Mouse (Mus musculus) neural tube, embryonic 14.5 days (tissue): ENCODE results near the gene Lmbr1l. TPM values are rescaled to one million over a fixed set of nuclear protein-coding genes. Genes with fewer than 3 reads are reported as not detected.

Experiments used
- ATAC-seq: fragments of 200-750 bp; cut with Nextera tagmentation; 2 replicates; pipeline ENCODE4 v1.8.0; 2017; ENCODE audit warnings: low read depth, mild to moderate bottlenecking, moderate TSS enrichment, moderate library complexity
- H3K27ac ChIP-seq: fragments of 300-500 bp; sonication (generic); 2 replicates; pipeline ENCODE4 v1.5.1; 2014; ENCODE audit warnings: low read depth, mild to moderate bottlenecking, control low read depth, low read length, moderate library complexity, mixed read lengths
- H3K27me3 ChIP-seq: fragments of 300-500 bp; sonication (generic); 2 replicates; pipeline ENCODE4 v1.6.1; 2014; ENCODE audit warnings: low read length; ENCODE audit not compliant: control insufficient read depth, insufficient read depth
- H3K36me3 ChIP-seq: fragments of 300-500 bp; sonication (generic); 2 replicates; pipeline ENCODE4 v1.6.1; 2014; ENCODE audit warnings: low read length, mixed read lengths; ENCODE audit not compliant: control insufficient read depth, insufficient read depth
- H3K4me1 ChIP-seq: fragments of 300-500 bp; sonication (generic); 2 replicates; pipeline ENCODE4 v1.6.1; 2014; ENCODE audit warnings: low read length; ENCODE audit not compliant: control insufficient read depth, insufficient read depth
- H3K4me2 ChIP-seq: fragments of 300-500 bp; sonication (generic); 2 replicates; pipeline ENCODE4 v1.6.1; 2014; ENCODE audit warnings: mild to moderate bottlenecking, low read depth, low read length, control low read depth
- H3K4me3 ChIP-seq: fragments of 300-500 bp; sonication (generic); 2 replicates; pipeline ENCODE4 v1.5.1; 2014; ENCODE audit warnings: low read depth, low read length, control low read depth, mixed read lengths
- H3K9ac ChIP-seq: fragments of 300-500 bp; sonication (generic); replicated peaks from 2 replicates; pipeline ENCODE4 v1.6.1; 2014; ENCODE audit warnings: low read depth, mild to moderate bottlenecking, control low read depth, low read length, mixed read lengths
- H3K9me3 ChIP-seq: fragments of 300-500 bp; sonication (generic); 2 replicates; pipeline ENCODE4 v1.6.1; 2016; ENCODE audit warnings: low read length; ENCODE audit not compliant: control insufficient read depth
- WGBS: fragments of 180-500 bp; shearing (Covaris S2); extraction: QIAGEN DNeasy Blood & Tissue Kit; methylation state at CpG from one replicate; pipeline ENCODE4 v1.1.7; 2014; 5-methylcytosine and 5-hydroxymethylcytosine counted together
- polyA plus RNA-seq: library from polyadenylated mRNA; unstranded; fragments of >200 nt; fragmentation: Nextera tagmentation; extraction: Ambion mirVana; gene quantifications from 2 replicates; pipeline ENCODE4 v1.2.1, GENCODE M21; 2014

The Lmbr1l gene
- polyA plus RNA-seq, 1 experiment from 2014 or later = 10.5 TPM

- H3K4me1 ChIP-seq = peaks cover 35% of the 10 kb centered on the region
- ATAC-seq = no peak
- H3K27ac ChIP-seq = no peak overlapping the region
- peaks cover 18% of the 10 kb centered on the region for H3K36me3 ChIP-seq
- WGBS = 15% methylated on average over 8 of the region's 8 CpGs
- H3K4me2 ChIP-seq = peak overlapping the region; percentile 100
- H3K27me3 ChIP-seq = peaks cover 3% of the 10 kb centered on the region; the same call in 1 of the 2 replicates
- no peaks in the 10 kb centered on the region for H3K9me3 ChIP-seq
- H3K4me3 ChIP-seq = peak overlapping the region; percentile 99
- H3K9ac ChIP-seq = peak overlapping the region; percentile 80
These were observed 48.5 kb downstream of the Lmbr1l start for GRCm38 (mm10) chr15:98869342-98870178.

GRCm38 (mm10) chr15:98868346-98869063 is 49.5 kb downstream of the Lmbr1l start:
- Histone ChIP-seq H3K27ac (no peak overlapping the region), H3K4me1 (peaks cover 35% of the 10 kb centered on the region)
- ATAC-seq = no peak

GRCm38 (mm10) chr15:98867321-98867720 is 50.7 kb downstream of the Lmbr1l start:
- Histone ChIP-seq H3K27ac (no peak overlapping the region), H3K9me3 (no peaks in the 10 kb centered on the region), H3K4me3 (no peak overlapping the region), H3K27me3 (peaks cover 3% of the 10 kb centered on the region; the same call in 1 of the 2 replicates), H3K4me2 (peak overlapping the region; percentile 100; the same call in 1 of the 2 replicates), H3K9ac (no peak overlapping the region), H3K36me3 (peaks cover 37% of the 10 kb centered on the region), H3K4me1 (peaks cover 32% of the 10 kb centered on the region)
- WGBS = 71% methylated on average over 6 of the region's 6 CpGs
- ATAC-seq = no peak

More at GRCm38 (mm10) chr15:98868346-98869063, 49.5 kb downstream of the Lmbr1l start:
- Histone ChIP-seq H3K4me3 (peak overlapping the region; percentile 99), H3K27me3 (peaks cover 3% of the 10 kb centered on the region; the same call in 1 of the 2 replicates), H3K4me2 (peak overlapping the region; percentile 100), H3K9ac (0 out of 2 replicates have a peak overlapping the region, but pooled peaks have one; percentile 32), H3K9me3 (no peaks in the 10 kb centered on the region), H3K36me3 (peaks cover 29% of the 10 kb centered on the region)
- WGBS = 42% methylated on average over 11 of the region's 11 CpGs

- peaks cover 45% of the 10 kb centered on the region for H3K36me3 ChIP-seq
- no peaks in the 10 kb centered on the region for H3K9me3 ChIP-seq
These were observed 51.5 kb downstream of the Lmbr1l start for GRCm38 (mm10) chr15:98866501-98866900.

GRCm38 (mm10) chr15:98865771-98866170 is 52.3 kb downstream of the Lmbr1l start:
- ATAC-seq = no peak
- Histone ChIP-seq H3K27ac (no peak overlapping the region), H3K36me3 (peaks cover 53% of the 10 kb centered on the region), H3K27me3 (no peaks in the 10 kb centered on the region), H3K4me3 (no peak overlapping the region), H3K4me2 (no peak overlapping the region), H3K9ac (no peak overlapping the region), H3K9me3 (no peaks in the 10 kb centered on the region), H3K4me1 (peaks cover 32% of the 10 kb centered on the region)
- 94% methylated on average over 8 of the region's 8 CpGs for WGBS

More at GRCm38 (mm10) chr15:98866501-98866900, 51.5 kb downstream of the Lmbr1l start:
- H3K4me3 ChIP-seq = no peak overlapping the region
- 91% methylated on average over 5 of the region's 5 CpGs for WGBS
- no peak overlapping the region for H3K4me2 ChIP-seq
- H3K4me1 ChIP-seq = peaks cover 32% of the 10 kb centered on the region
- ATAC-seq = no peak
- H3K27me3 ChIP-seq = peaks cover under 1% of the 10 kb centered on the region; the same call in 1 of the 2 replicates
- H3K9ac ChIP-seq = no peak overlapping the region
- no peak overlapping the region for H3K27ac ChIP-seq

- no peaks in the 10 kb centered on the region for H3K9me3 ChIP-seq
- 95% methylated on average over 6 of the region's 6 CpGs for WGBS
These were observed 53.1 kb downstream of the Lmbr1l start for GRCm38 (mm10) chr15:98864951-98865350.

GRCm38 (mm10) chr15:98863451-98863958 is 54.5 kb downstream of the Lmbr1l start:
- no peak for ATAC-seq
- Histone ChIP-seq H3K9me3 (no peaks in the 10 kb centered on the region), H3K36me3 (peaks cover 68% of the 10 kb centered on the region), H3K4me3 (no peak overlapping the region), H3K27ac (no peak overlapping the region), H3K4me1 (peaks cover 17% of the 10 kb centered on the region), H3K27me3 (no peaks in the 10 kb centered on the region), H3K4me2 (no peak overlapping the region), H3K9ac (no peak overlapping the region)
- 93% methylated on average over 12 of the region's 12 CpGs for WGBS

More at GRCm38 (mm10) chr15:98864951-98865350, 53.1 kb downstream of the Lmbr1l start:
- Histone ChIP-seq H3K4me2 (no peak overlapping the region), H3K36me3 (peaks cover 60% of the 10 kb centered on the region), H3K4me1 (peaks cover 31% of the 10 kb centered on the region), H3K9ac (no peak overlapping the region), H3K4me3 (no peak overlapping the region), H3K27ac (no peak overlapping the region), H3K27me3 (no peaks in the 10 kb centered on the region)
- ATAC-seq = no peak

GRCm38 (mm10) chr15:98861701-98862410 is 56.2 kb downstream of the Lmbr1l start:
- Histone ChIP-seq H3K9me3 (no peaks in the 10 kb centered on the region), H3K27ac (no peak overlapping the region), H3K4me2 (no peak overlapping the region), H3K36me3 (peaks cover 82% of the 10 kb centered on the region), H3K9ac (no peak overlapping the region), H3K4me1 (0 out of 2 replicates have a peak, but pooled peaks cover under 1% of the 10 kb centered on the region), H3K27me3 (no peaks in the 10 kb centered on the region), H3K4me3 (no peak overlapping the region)
- WGBS = 92% methylated on average over 21 of the region's 21 CpGs
- no peak for ATAC-seq
